8 mouse cellular contexts compared by ENCODE assay signal in the genomic region with DNA sequence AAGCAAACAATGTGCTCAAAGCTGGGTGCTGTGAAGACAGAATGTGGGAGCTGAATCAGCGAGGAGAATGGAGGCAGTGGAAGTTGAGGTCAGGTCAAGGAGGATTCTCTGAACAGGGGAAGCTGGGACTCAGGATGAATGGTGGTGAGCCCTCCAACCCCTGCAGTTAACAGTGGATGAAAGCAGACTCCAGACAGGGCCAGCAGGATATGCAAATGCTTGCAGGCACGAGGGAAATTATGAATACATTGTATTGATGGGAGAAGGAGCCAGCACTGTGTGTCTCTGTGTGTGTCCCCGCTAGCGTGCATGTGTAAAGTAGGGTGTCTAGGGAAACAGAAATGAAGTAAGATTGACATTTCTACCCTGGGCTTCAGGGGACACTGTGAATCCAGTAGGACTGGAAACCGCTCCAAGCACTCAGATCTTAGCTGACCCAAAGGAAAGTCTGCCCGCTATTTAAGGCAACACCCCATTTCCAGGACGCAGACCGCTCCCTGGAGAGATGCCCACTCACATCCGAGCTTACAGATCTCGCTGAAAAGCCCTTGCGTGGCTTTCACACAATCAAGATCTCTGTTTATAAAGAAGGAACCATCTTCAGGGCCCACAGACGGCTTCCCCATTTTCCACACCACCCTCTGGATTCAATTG.
A peak's percentile ranks its signal among the peaks of the same experiment; 100 is the strongest.
DNase-seq lines count a peak whose midpoint lies in the region; ATAC-seq lines count a peak whose summit lies in the region.

No protein-coding gene starts in this region.

- H3K4me2 ChIP-seq in embryonic facial prominence, embryonic 15.5 days (replicated peaks): no peak overlapping the region
- H3K4me2 ChIP-seq in intestine, embryonic 16.5 days (ENCODE audit: low read depth, low read length): no peak overlapping the region
- H3K4me2 ChIP-seq in midbrain, embryonic 16.5 days (ENCODE audit: low read length): no peak overlapping the region

- H3K4me3 ChIP-seq in embryonic facial prominence, embryonic 15.5 days (replicated peaks): no peak overlapping the region
- no peak overlapping the region for H3K4me3 ChIP-seq in intestine, embryonic 16.5 days (ENCODE audit: low read length)
- H3K4me3 ChIP-seq in midbrain, embryonic 16.5 days (ENCODE audit: low read depth, low read length): no peak overlapping the region

- H3K36me3 ChIP-seq in embryonic facial prominence, embryonic 15.5 days: no peaks in the 10 kb centered on the region
- no peaks in the 10 kb centered on the region for H3K36me3 ChIP-seq in intestine, embryonic 16.5 days (ENCODE audit: control insufficient read depth, insufficient read depth, low read length)
- H3K36me3 ChIP-seq in midbrain, embryonic 16.5 days (ENCODE audit: control insufficient read depth, insufficient read depth, low read length): no peaks in the 10 kb centered on the region

- H3K9ac ChIP-seq in embryonic facial prominence, embryonic 15.5 days: no peak overlapping the region
- no peak overlapping the region for H3K9ac ChIP-seq in intestine, embryonic 16.5 days (ENCODE audit: low read depth, low read length)
- H3K9ac ChIP-seq in midbrain, embryonic 16.5 days (ENCODE audit: low read depth, low read length): no peak overlapping the region; the same call in 1 of the 2 replicates

- peaks cover 32% of the 10 kb centered on the region for H3K4me1 ChIP-seq in embryonic facial prominence, embryonic 15.5 days
- H3K4me1 ChIP-seq in intestine, embryonic 16.5 days (ENCODE audit: control insufficient read depth, insufficient read depth, low read length): peaks cover 11% of the 10 kb centered on the region
- peaks cover 22% of the 10 kb centered on the region for H3K4me1 ChIP-seq in midbrain, embryonic 16.5 days (ENCODE audit: control insufficient read depth, insufficient read depth, low read length)

- H3K27me3 ChIP-seq in embryonic facial prominence, embryonic 15.5 days: no peaks in the 10 kb centered on the region
- H3K27me3 ChIP-seq in intestine, embryonic 16.5 days (replicated peaks; ENCODE audit: control insufficient read depth, insufficient read depth, low read length): no peaks in the 10 kb centered on the region
- H3K27me3 ChIP-seq in midbrain, embryonic 16.5 days (ENCODE audit: control insufficient read depth, insufficient read depth, low read depth, low read length): no peaks in the 10 kb centered on the region

- ATAC-seq in embryonic facial prominence, embryonic 15.5 days (ENCODE audit: insufficient number of reproducible peaks, low FRiP score, low TSS enrichment, low read depth): no peak
- ATAC-seq in intestine, embryonic 16.5 days: no peak
- ATAC-seq in midbrain, embryonic 16.5 days: peak; percentile 30; the same call in 1 of the 2 replicates

- DNase-seq in layer of hippocampus, adult 11-12 months (ENCODE audit: low spot score): peak; percentile 44
- no peak for DNase-seq in layer of hippocampus, adult 9-10 months (ENCODE audit: low spot score)
- no peak for DNase-seq in adrenal gland, adult 2 months
- DNase-seq in gastrocnemius, postnatal 10 days: no peak
- DNase-seq in gastrocnemius, adult 8-10 months (ENCODE audit: low spot score in 2 of 2): no peak

- WGBS in embryonic facial prominence, embryonic 15.5 days: 48% methylated on average over 12 of the region's 12 CpGs
- 49% methylated on average over 12 of the region's 12 CpGs for WGBS in intestine, embryonic 16.5 days
- 33% methylated on average over 12 of the region's 12 CpGs for WGBS in midbrain, embryonic 16.5 days

- H3K9me3 ChIP-seq in embryonic facial prominence, embryonic 15.5 days (replicated peaks): no peaks in the 10 kb centered on the region
- H3K9me3 ChIP-seq in intestine, embryonic 16.5 days (ENCODE audit: control insufficient read depth, low read length): no peaks in the 10 kb centered on the region
- H3K9me3 ChIP-seq in midbrain, embryonic 16.5 days (replicated peaks; ENCODE audit: control insufficient read depth, low read length, poor library complexity, severe bottlenecking): no peaks in the 10 kb centered on the region

- H3K27ac ChIP-seq in embryonic facial prominence, embryonic 15.5 days (replicated peaks): peak overlapping the region; percentile 39; the same call in 1 of the 2 replicates
- H3K27ac ChIP-seq in intestine, embryonic 16.5 days (ENCODE audit: low read length): peak overlapping the region; percentile 87
- no peak overlapping the region; the same call in 1 of the 2 replicates for H3K27ac ChIP-seq in midbrain, embryonic 16.5 days (ENCODE audit: low read length)
